Mouse (Mus musculus): Measurements from ENCODE around the gene Cables2. TPM values are rescaled to one million over a fixed set of nuclear protein-coding genes. Genes with fewer than 3 reads are reported as not detected.
A peak's percentile ranks its signal among the peaks of the same experiment; 100 is the strongest.

Gene Cables2
- 12.4 and 13.1 TPM in 2 replicates for polyA plus RNA-seq (2016; fragmentation: Nextera tagmentation; extraction: Ambion mirVana)

DNA sequence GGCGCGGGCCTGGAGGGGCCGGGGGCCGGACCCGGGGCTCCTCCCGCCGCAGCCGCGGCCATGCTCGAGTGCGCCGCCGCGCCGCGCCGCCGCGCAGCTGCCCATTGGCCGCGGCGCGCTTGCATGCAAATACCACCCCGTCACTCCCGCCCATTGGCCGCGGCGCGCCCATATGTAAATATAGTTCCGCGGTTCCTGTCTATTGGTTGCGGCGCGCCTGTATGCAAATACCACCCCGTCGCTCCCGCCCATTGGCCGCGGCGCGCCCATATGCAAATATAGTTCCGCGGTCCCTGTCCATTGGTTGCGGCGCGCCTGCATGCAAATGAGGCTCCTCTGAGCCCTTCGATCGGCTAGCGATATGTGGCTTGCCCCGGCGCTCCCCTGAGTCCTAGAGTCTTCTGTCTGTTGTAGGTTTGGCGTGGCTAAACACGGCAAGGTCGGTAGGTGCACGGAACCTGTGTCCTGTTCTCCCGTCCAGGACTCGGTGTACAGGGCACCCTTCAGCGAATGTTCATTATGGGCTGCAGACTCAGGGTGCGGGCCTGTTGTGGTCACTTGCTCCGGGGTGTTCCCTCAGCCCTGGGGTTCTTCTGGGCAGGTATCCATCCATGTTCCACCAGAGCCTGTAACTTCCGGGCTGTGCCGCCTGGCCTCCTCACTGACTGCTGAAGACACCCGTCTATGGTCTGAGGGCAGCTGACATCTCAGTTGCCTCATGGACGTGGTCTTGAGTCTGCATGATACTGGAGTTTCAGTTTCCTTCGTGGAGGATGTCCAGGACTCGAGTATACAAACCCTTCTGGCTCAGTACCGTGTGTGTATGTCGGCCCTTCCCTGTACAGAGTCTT lies at the start of gene Cables2:
Cables2 (minus strand) TSS at position 103 of the 851 bp plus-strand sequence.
- Histone ChIP-seq H3K36me3 (peaks cover 27% of the 10 kb centered on the region), H3K27me3 (ENCODE audit: insufficient read depth, poor library complexity, severe bottlenecking) (peaks cover 4% of the 10 kb centered on the region), H3K4me1 (peaks cover 76% of the 10 kb centered on the region), H3K27ac (peak within 1 kb of the TSS; percentile 95), H3K9me3 (no peaks in the 10 kb centered on the region), H3K4me3 (peak within 1 kb of the TSS; percentile 92)
- 8% methylated on average over 68 of the region's 68 CpGs for WGBS
- DNase-seq (ENCODE audit: low spot score), result peak; percentile 99

DNA sequence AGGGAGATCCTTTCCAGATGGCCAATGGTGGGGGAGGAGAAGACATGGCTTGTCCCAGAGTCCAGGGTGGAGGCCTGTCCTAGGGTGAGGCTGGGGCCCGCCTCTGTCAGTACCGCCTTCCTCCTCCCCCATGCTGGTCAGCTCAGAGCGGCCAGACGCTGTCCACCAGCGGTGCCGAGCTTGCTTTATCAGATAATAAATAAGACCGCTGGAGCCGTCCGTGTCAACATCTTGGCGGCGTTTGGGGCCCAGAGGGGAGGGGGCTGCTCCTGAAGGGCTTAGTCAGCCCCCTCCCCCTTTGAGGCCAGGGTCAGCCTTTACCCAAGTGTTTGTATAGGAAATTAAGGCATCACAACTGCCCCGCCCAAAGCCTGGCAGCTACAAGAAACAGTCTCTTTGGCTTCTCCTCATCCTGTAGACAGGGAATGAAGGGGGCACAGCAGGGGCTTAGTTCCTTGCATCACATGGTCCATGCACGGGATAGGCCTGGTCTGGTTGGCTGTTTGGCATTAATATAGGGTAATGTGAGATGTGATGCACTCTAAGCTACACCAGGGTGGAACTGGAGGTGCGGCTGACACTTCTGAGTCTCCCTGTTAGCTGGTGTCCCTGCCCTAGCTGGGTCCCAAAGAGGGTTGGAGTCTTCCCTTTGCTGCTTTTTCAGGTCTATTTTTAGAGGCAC lies 49.5 kb upstream of the Cables2 start:
- 4% methylated on average over 14 of the region's 14 CpGs for WGBS
- DNase-seq (ENCODE audit: low spot score), result peak; percentile 89
- Histone ChIP-seq H3K4me3 (peak overlapping the region; percentile 43), H3K9me3 (no peaks in the 10 kb centered on the region), H3K4me1 (peaks cover 79% of the 10 kb centered on the region), H3K27me3 (ENCODE audit: insufficient read depth, poor library complexity, severe bottlenecking) (no peaks in the 10 kb centered on the region), H3K36me3 (peaks cover 37% of the 10 kb centered on the region), H3K27ac (peak overlapping the region; percentile 83)

DNA sequence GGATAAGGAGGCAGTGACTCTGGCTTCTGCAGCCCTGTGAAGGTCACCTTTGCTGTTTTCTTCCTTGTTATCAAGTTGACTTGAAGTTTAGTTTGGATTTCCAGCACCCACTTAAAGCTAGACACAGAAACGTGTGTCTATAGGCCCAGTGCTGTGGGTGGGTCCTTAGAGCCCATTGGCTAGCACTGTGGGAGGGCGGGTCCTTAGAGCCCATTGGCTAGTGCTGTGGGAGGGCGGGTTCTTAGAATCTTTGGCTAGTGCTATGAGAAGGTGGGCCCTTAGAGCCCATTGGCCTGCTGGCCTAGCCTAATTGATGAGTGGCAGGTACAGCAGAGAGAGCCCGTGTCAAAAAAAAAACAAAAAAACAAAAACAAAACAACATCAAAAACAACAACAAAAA lies 46.9 kb upstream of the Cables2 start:
- H3K4me3 ChIP-seq, result no peak overlapping the region
- peaks cover 77% of the 10 kb centered on the region for H3K4me1 ChIP-seq
- H3K9me3 ChIP-seq, result no peaks in the 10 kb centered on the region
- DNase-seq (ENCODE audit: low spot score), result no peak
- H3K36me3 ChIP-seq, result peaks cover 11% of the 10 kb centered on the region
- H3K27me3 ChIP-seq (ENCODE audit: insufficient read depth, poor library complexity, severe bottlenecking), result no peaks in the 10 kb centered on the region
- WGBS, result 60% methylated on average over 4 of the region's 4 CpGs
- peak overlapping the region; percentile 86; the same call in 1 of the 2 replicates for H3K27ac ChIP-seq

GRCm38 (mm10) chr2:180317591-180317990 lies 44.3 kb upstream of the Cables2 start:
- Histone ChIP-seq H3K4me3 (no peak overlapping the region), H3K4me1 (peaks cover 52% of the 10 kb centered on the region), H3K9me3 (no peaks in the 10 kb centered on the region), H3K27me3 (ENCODE audit: insufficient read depth, poor library complexity, severe bottlenecking) (no peaks in the 10 kb centered on the region), H3K36me3 (no peaks in the 10 kb centered on the region), H3K27ac (peak overlapping the region; percentile 86)
- WGBS, result 55% methylated on average over 7 of the region's 7 CpGs
- DNase-seq (ENCODE audit: low spot score), result no peak

GRCm38 (mm10) chr2:180314292-180314691 lies 41.0 kb upstream of the Cables2 start:
- no peaks in the 10 kb centered on the region for H3K9me3 ChIP-seq
- no peaks in the 10 kb centered on the region for H3K36me3 ChIP-seq
- no peaks in the 10 kb centered on the region for H3K27me3 ChIP-seq (ENCODE audit: insufficient read depth, poor library complexity, severe bottlenecking)
- H3K27ac ChIP-seq, result peak overlapping the region; percentile 43; the same call in 1 of the 2 replicates
- no peak for DNase-seq (ENCODE audit: low spot score)
- peaks cover 53% of the 10 kb centered on the region for H3K4me1 ChIP-seq
- 94% methylated on average over 2 of the region's 2 CpGs for WGBS
- H3K4me3 ChIP-seq, result no peak overlapping the region

- WGBS, result 39% methylated on average over 4 of the region's 4 CpGs
- H3K9me3 ChIP-seq, result no peaks in the 10 kb centered on the region
- H3K4me1 ChIP-seq, result peaks cover 47% of the 10 kb centered on the region
- no peaks in the 10 kb centered on the region for H3K27me3 ChIP-seq (ENCODE audit: insufficient read depth, poor library complexity, severe bottlenecking)
- no peak for DNase-seq (ENCODE audit: low spot score)
- no peaks in the 10 kb centered on the region for H3K36me3 ChIP-seq
- H3K27ac ChIP-seq, result peak overlapping the region; percentile 76
- H3K4me3 ChIP-seq, result no peak overlapping the region
Measured at GRCm38 (mm10) chr2:180311147-180311546, 37.9 kb upstream of the Cables2 start.

DNA sequence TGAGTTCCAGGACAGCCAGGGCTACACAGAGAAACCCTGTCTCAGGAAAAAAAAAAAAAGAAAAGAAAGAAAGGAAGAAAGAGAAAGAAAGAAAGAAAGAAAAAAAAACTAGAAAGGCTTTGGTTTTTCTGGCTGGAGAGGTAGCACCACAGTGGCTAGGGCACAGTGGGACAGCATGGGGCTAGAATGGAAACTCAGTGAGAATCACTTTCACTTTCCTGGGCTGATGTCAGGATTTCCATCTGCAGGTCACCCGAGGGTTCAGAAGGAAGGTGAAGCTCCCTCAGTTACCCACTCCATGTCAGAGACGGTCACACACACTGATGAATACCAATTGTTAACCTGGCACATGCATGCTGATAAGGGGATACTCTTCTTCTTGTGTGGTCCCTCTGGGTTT lies 34.4 kb upstream of the Cables2 start:
- Histone ChIP-seq H3K9me3 (no peaks in the 10 kb centered on the region), H3K4me1 (peaks cover 58% of the 10 kb centered on the region), H3K27ac (peak overlapping the region; percentile 11; the same call in 1 of the 2 replicates), H3K36me3 (no peaks in the 10 kb centered on the region), H3K4me3 (no peak overlapping the region), H3K27me3 (ENCODE audit: insufficient read depth, poor library complexity, severe bottlenecking) (no peaks in the 10 kb centered on the region)
- DNase-seq (ENCODE audit: low spot score), result no peak
- WGBS, result 38% methylated on average over 2 of the region's 2 CpGs

GRCm38 (mm10) chr2:180306423-180307168 lies 33.3 kb upstream of the Cables2 start:
- WGBS, result 80% methylated on average over 8 of the region's 8 CpGs
- peak overlapping the region; percentile 29; the same call in 1 of the 2 replicates for H3K27ac ChIP-seq
- H3K36me3 ChIP-seq, result no peaks in the 10 kb centered on the region
- DNase-seq (ENCODE audit: low spot score), result no peak
- no peak overlapping the region for H3K4me3 ChIP-seq
- no peaks in the 10 kb centered on the region for H3K27me3 ChIP-seq (ENCODE audit: insufficient read depth, poor library complexity, severe bottlenecking)
- H3K4me1 ChIP-seq, result peaks cover 51% of the 10 kb centered on the region
- no peaks in the 10 kb centered on the region for H3K9me3 ChIP-seq

GRCm38 (mm10) chr2:180306009-180306408 lies 32.7 kb upstream of the Cables2 start:
- no peak for DNase-seq (ENCODE audit: low spot score)
- Histone ChIP-seq H3K9me3 (no peaks in the 10 kb centered on the region), H3K4me1 (peaks cover 50% of the 10 kb centered on the region), H3K4me3 (no peak overlapping the region), H3K36me3 (no peaks in the 10 kb centered on the region), H3K27ac (no peak overlapping the region), H3K27me3 (ENCODE audit: insufficient read depth, poor library complexity, severe bottlenecking) (no peaks in the 10 kb centered on the region)
- WGBS, result 76% methylated on average over 2 of the region's 2 CpGs

- Histone ChIP-seq H3K4me3 (no peak overlapping the region), H3K36me3 (no peaks in the 10 kb centered on the region), H3K9me3 (no peaks in the 10 kb centered on the region), H3K27me3 (ENCODE audit: insufficient read depth, poor library complexity, severe bottlenecking) (no peaks in the 10 kb centered on the region), H3K4me1 (peaks cover 52% of the 10 kb centered on the region), H3K27ac (no peak overlapping the region)
- no peak for DNase-seq (ENCODE audit: low spot score)
- WGBS, result 78% methylated on average over 3 of the region's 3 CpGs
Measured at GRCm38 (mm10) chr2:180305490-180305889, 32.2 kb upstream of the Cables2 start.

GRCm38 (mm10) chr2:180304554-180304953 lies 31.3 kb upstream of the Cables2 start:
- Histone ChIP-seq H3K27ac (peak overlapping the region; percentile 78; the same call in 1 of the 2 replicates), H3K9me3 (no peaks in the 10 kb centered on the region), H3K36me3 (no peaks in the 10 kb centered on the region), H3K27me3 (ENCODE audit: insufficient read depth, poor library complexity, severe bottlenecking) (no peaks in the 10 kb centered on the region), H3K4me1 (peaks cover 56% of the 10 kb centered on the region), H3K4me3 (no peak overlapping the region)
- WGBS, result 56% methylated on average over 4 of the region's 4 CpGs
- DNase-seq (ENCODE audit: low spot score), result no peak

DNA sequence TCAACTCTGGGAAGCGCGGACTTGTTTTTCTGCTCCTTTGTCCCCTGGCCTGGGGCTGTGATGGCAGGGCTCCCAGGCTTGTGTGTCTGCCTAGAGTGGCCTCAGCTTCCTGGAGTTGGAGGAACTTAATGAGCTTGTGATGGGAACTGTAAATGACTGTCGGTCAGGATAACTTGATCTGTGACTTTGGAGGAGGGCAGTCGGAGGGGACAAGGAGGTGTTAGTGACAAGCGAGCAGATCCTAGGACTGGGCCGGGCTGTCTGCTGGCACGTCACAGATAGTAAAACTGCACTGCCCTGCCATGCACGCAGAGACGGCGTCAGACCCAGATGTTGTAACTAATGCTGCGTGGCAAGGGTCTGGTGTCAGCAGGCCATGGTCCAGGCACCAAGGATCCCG lies 30.2 kb upstream of the Cables2 start:
- H3K27ac ChIP-seq, result peak overlapping the region; percentile 78
- H3K4me1 ChIP-seq, result peaks cover 52% of the 10 kb centered on the region
- no peak overlapping the region for H3K4me3 ChIP-seq
- DNase-seq (ENCODE audit: low spot score), result no peak
- H3K9me3 ChIP-seq, result no peaks in the 10 kb centered on the region
- no peaks in the 10 kb centered on the region for H3K36me3 ChIP-seq
- H3K27me3 ChIP-seq (ENCODE audit: insufficient read depth, poor library complexity, severe bottlenecking), result no peaks in the 10 kb centered on the region
- 54% methylated on average over 12 of the region's 12 CpGs for WGBS
